Mouse (Mus musculus): Measurements from ENCODE around the gene Nxnl1.

DNA sequence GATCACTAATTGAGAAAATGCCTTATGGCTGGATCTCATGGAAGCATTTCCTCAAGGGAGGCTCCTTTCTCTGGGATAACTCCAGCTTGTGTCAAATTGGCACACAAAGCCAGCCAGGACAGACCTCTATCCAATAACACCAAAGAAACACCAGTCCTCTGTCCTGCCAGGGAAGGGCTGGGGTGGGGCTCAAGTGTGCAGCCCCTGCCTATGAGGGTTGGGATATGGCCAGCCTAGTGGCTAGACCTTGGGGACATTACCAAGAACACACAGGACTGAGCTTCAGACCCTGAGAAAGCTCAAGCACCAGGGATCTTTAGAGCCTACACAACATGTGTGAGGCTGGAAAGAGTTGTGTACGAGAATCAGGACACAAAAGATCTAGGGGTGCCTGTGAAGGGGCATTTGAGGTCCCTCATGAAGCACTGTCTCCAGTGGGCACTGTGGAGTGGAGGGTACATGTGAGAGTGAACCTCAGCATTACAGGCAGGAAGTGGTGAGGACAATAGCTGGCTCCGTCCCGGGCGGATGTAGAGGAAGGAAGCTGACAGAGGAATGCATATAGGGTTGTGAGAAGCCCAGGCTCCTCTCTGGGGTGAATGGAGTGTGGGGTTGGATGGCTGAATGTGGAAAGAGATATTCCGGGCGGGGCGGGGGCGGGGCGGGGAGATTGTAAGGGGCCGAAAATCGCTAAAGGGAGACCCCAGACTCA lies 37.9 kb downstream of the Nxnl1 start:
- no peak for TF ChIP-seq CTCF (IDR thresholded peaks at IDR 0.05; ENCODE audit: control insufficient read depth, insufficient read depth, insufficient read length)
- TF ChIP-seq MYOD1 (IDR thresholded peaks at IDR 0.05; ENCODE audit: control insufficient read depth, insufficient read length, low read depth) = no peak
- no peak for TF ChIP-seq MYOG (IDR thresholded peaks at IDR 0.05; ENCODE audit: control insufficient read depth, extremely low read depth, insufficient read length)
- TF ChIP-seq FOSL1 (IDR thresholded peaks at IDR 0.05; ENCODE audit: insufficient read depth, low read length, poor library complexity, severe bottlenecking) = no peak
- no peak for TF ChIP-seq MAX (IDR thresholded peaks at IDR 0.05)

All from C2C12 (cell line).